Mouse (Mus musculus): ENCODE data around the gene Ptms. TPM values are rescaled to one million over a fixed set of nuclear protein-coding genes. Genes with fewer than 3 reads are reported as not detected.

Gene Ptms
- polyA plus RNA-seq, 1 experiment from 2014 or later = 700 TPM

GRCm38 (mm10) chr6:124932314-124932695 is 12.4 kb upstream of the Ptms start:
- Histone ChIP-seq H3K9me3 (replicated peaks; ENCODE audit: control insufficient read depth, low read length, poor library complexity, severe bottlenecking) (no peaks in the 10 kb centered on the region), H3K27ac (ENCODE audit: low read length) (peak overlapping the region; percentile 90), H3K4me1 (ENCODE audit: control insufficient read depth, insufficient read depth, low read length) (peaks cover 17% of the 10 kb centered on the region), H3K9ac (ENCODE audit: low read depth, low read length) (peak overlapping the region; percentile 95), H3K4me3 (ENCODE audit: low read depth, low read length) (peak overlapping the region; percentile 95), H3K27me3 (ENCODE audit: control insufficient read depth, insufficient read depth, low read depth, low read length) (no peaks in the 10 kb centered on the region), H3K4me2 (ENCODE audit: low read length) (peak overlapping the region; percentile 93), H3K36me3 (ENCODE audit: control insufficient read depth, insufficient read depth, low read length) (peaks cover 26% of the 10 kb centered on the region)
- 41% methylated on average over 12 of the region's 12 CpGs for WGBS
- ATAC-seq = no peak

- Histone ChIP-seq H3K36me3 (ENCODE audit: control insufficient read depth, insufficient read depth, low read length) (peaks cover 26% of the 10 kb centered on the region), H3K4me2 (ENCODE audit: low read length) (peak overlapping the region; percentile 93), H3K9me3 (replicated peaks; ENCODE audit: control insufficient read depth, low read length, poor library complexity, severe bottlenecking) (no peaks in the 10 kb centered on the region), H3K27me3 (ENCODE audit: control insufficient read depth, insufficient read depth, low read depth, low read length) (no peaks in the 10 kb centered on the region), H3K4me3 (ENCODE audit: low read depth, low read length) (peak overlapping the region; percentile 95), H3K4me1 (ENCODE audit: control insufficient read depth, insufficient read depth, low read length) (peaks cover 17% of the 10 kb centered on the region), H3K27ac (ENCODE audit: low read length) (peak overlapping the region; percentile 90), H3K9ac (ENCODE audit: low read depth, low read length) (peak overlapping the region; percentile 95)
- ATAC-seq = peak; percentile 42
- WGBS = 1% methylated on average over 48 of the region's 48 CpGs
Measured at GRCm38 (mm10) chr6:124931525-124932313, 11.8 kb upstream of the Ptms start.

GRCm38 (mm10) chr6:124930754-124931524 is 11.0 kb upstream of the Ptms start, which contains the start of gene Mlf2:
TSS of gene Mlf2 (plus strand) at chr6:124931386.
- H3K4me1 ChIP-seq (ENCODE audit: control insufficient read depth, insufficient read depth, low read length) = peaks cover 17% of the 10 kb centered on the region
- peak within 1 kb of the TSS; percentile 93 for H3K4me2 ChIP-seq (ENCODE audit: low read length)
- H3K9ac ChIP-seq (ENCODE audit: low read depth, low read length) = peak within 1 kb of the TSS; percentile 95
- peak within 1 kb of the TSS; percentile 96 for H3K27ac ChIP-seq (ENCODE audit: low read length)
- H3K4me3 ChIP-seq (ENCODE audit: low read depth, low read length) = peak within 1 kb of the TSS; percentile 95
- H3K27me3 ChIP-seq (ENCODE audit: control insufficient read depth, insufficient read depth, low read depth, low read length) = no peaks in the 10 kb centered on the region
- H3K36me3 ChIP-seq (ENCODE audit: control insufficient read depth, insufficient read depth, low read length) = peaks cover 19% of the 10 kb centered on the region
- no peaks in the 10 kb centered on the region for H3K9me3 ChIP-seq (replicated peaks; ENCODE audit: control insufficient read depth, low read length, poor library complexity, severe bottlenecking)
- 0% methylated on average over 29 of the region's 64 CpGs for WGBS
- ATAC-seq = peak; percentile 95

GRCm38 (mm10) chr6:124930231-124930630 is 10.3 kb upstream of the Ptms start:
- Histone ChIP-seq H3K4me2 (ENCODE audit: low read length) (peak overlapping the region; percentile 52), H3K4me1 (ENCODE audit: control insufficient read depth, insufficient read depth, low read length) (peaks cover 17% of the 10 kb centered on the region), H3K4me3 (ENCODE audit: low read depth, low read length) (peak overlapping the region; percentile 95), H3K27me3 (ENCODE audit: control insufficient read depth, insufficient read depth, low read depth, low read length) (no peaks in the 10 kb centered on the region), H3K27ac (ENCODE audit: low read length) (peak overlapping the region; percentile 96), H3K36me3 (ENCODE audit: control insufficient read depth, insufficient read depth, low read length) (peaks cover 16% of the 10 kb centered on the region), H3K9ac (ENCODE audit: low read depth, low read length) (peak overlapping the region; percentile 95), H3K9me3 (replicated peaks; ENCODE audit: control insufficient read depth, low read length, poor library complexity, severe bottlenecking) (no peaks in the 10 kb centered on the region)
- WGBS = 33% methylated on average over 1 of the region's 1 CpGs
- no peak for ATAC-seq

GRCm38 (mm10) chr6:124925941-124926340 is 6.0 kb upstream of the Ptms start:
- Histone ChIP-seq H3K4me3 (ENCODE audit: low read depth, low read length) (no peak overlapping the region), H3K36me3 (ENCODE audit: control insufficient read depth, insufficient read depth, low read length) (no peaks in the 10 kb centered on the region), H3K27ac (ENCODE audit: low read length) (no peak overlapping the region), H3K4me2 (ENCODE audit: low read length) (no peak overlapping the region), H3K27me3 (ENCODE audit: control insufficient read depth, insufficient read depth, low read depth, low read length) (no peaks in the 10 kb centered on the region), H3K4me1 (ENCODE audit: control insufficient read depth, insufficient read depth, low read length) (peaks cover 14% of the 10 kb centered on the region), H3K9ac (ENCODE audit: low read depth, low read length) (no peak overlapping the region), H3K9me3 (replicated peaks; ENCODE audit: control insufficient read depth, low read length, poor library complexity, severe bottlenecking) (no peaks in the 10 kb centered on the region)
- no peak for ATAC-seq
- WGBS = 55% methylated on average over 5 of the region's 5 CpGs

GRCm38 (mm10) chr6:124925173-124925793 is 5.4 kb upstream of the Ptms start:
- H3K27ac ChIP-seq (ENCODE audit: low read length) = no peak overlapping the region
- no peaks in the 10 kb centered on the region for H3K27me3 ChIP-seq (ENCODE audit: control insufficient read depth, insufficient read depth, low read depth, low read length)
- no peaks in the 10 kb centered on the region for H3K9me3 ChIP-seq (replicated peaks; ENCODE audit: control insufficient read depth, low read length, poor library complexity, severe bottlenecking)
- H3K36me3 ChIP-seq (ENCODE audit: control insufficient read depth, insufficient read depth, low read length) = no peaks in the 10 kb centered on the region
- no peak for ATAC-seq
- 34% methylated on average over 12 of the region's 12 CpGs for WGBS
- no peak overlapping the region for H3K4me2 ChIP-seq (ENCODE audit: low read length)
- no peak overlapping the region for H3K4me3 ChIP-seq (ENCODE audit: low read depth, low read length)
- no peak overlapping the region for H3K9ac ChIP-seq (ENCODE audit: low read depth, low read length)
- peaks cover 16% of the 10 kb centered on the region for H3K4me1 ChIP-seq (ENCODE audit: control insufficient read depth, insufficient read depth, low read length)

- no peaks in the 10 kb centered on the region for H3K27me3 ChIP-seq (ENCODE audit: control insufficient read depth, insufficient read depth, low read depth, low read length)
- H3K36me3 ChIP-seq (ENCODE audit: control insufficient read depth, insufficient read depth, low read length) = no peaks in the 10 kb centered on the region
- H3K4me2 ChIP-seq (ENCODE audit: low read length) = no peak overlapping the region
- no peak for ATAC-seq
- peaks cover 27% of the 10 kb centered on the region for H3K4me1 ChIP-seq (ENCODE audit: control insufficient read depth, insufficient read depth, low read length)
- WGBS = 64% methylated on average over 4 of the region's 4 CpGs
- H3K9ac ChIP-seq (ENCODE audit: low read depth, low read length) = no peak overlapping the region; the same call in 1 of the 2 replicates
- H3K9me3 ChIP-seq (replicated peaks; ENCODE audit: control insufficient read depth, low read length, poor library complexity, severe bottlenecking) = no peaks in the 10 kb centered on the region
- H3K27ac ChIP-seq (ENCODE audit: low read length) = peak overlapping the region; percentile 100
- H3K4me3 ChIP-seq (ENCODE audit: low read depth, low read length) = no peak overlapping the region
Measured at GRCm38 (mm10) chr6:124921539-124921938, 1.6 kb upstream of the Ptms start.

- H3K36me3 ChIP-seq (ENCODE audit: control insufficient read depth, insufficient read depth, low read length) = no peaks in the 10 kb centered on the region
- H3K9me3 ChIP-seq (replicated peaks; ENCODE audit: control insufficient read depth, low read length, poor library complexity, severe bottlenecking) = no peaks in the 10 kb centered on the region
- H3K9ac ChIP-seq (ENCODE audit: low read depth, low read length) = peak overlapping the region; percentile 58
- peak overlapping the region; percentile 74 for H3K4me2 ChIP-seq (ENCODE audit: low read length)
- H3K4me1 ChIP-seq (ENCODE audit: control insufficient read depth, insufficient read depth, low read length) = peaks cover 30% of the 10 kb centered on the region
- peak overlapping the region; percentile 93 for H3K4me3 ChIP-seq (ENCODE audit: low read depth, low read length)
- ATAC-seq = no peak
- WGBS = 23% methylated on average over 9 of the region's 9 CpGs
- H3K27me3 ChIP-seq (ENCODE audit: control insufficient read depth, insufficient read depth, low read depth, low read length) = no peaks in the 10 kb centered on the region
- peak overlapping the region; percentile 100 for H3K27ac ChIP-seq (ENCODE audit: low read length)
Measured at GRCm38 (mm10) chr6:124920318-124921085, 599 bp upstream of the Ptms start.
